Mouse (Mus musculus) adrenal gland, postnatal 10 days (tissue): ENCODE measurements at regions not wholly inside any gene's neighbourhood (a gene's known extent, or its start where the extent isn't known, plus 50 kb on each side); places are given as distances from the start of the nearest gene placed in this dataset.
A peak's percentile ranks its signal among the peaks of the same experiment; 100 is the strongest.
"Not testable (repeated sequence)": the region's sequence is repeated elsewhere in the genome, so short reads cannot be mapped to it uniquely, and the experiment has no call there.

Source experiments
- DNase-seq: peaks from one replicate; pipeline ENCODE4 v3.0.0; 2021; ENCODE audit warnings: mixed read lengths

DNA sequence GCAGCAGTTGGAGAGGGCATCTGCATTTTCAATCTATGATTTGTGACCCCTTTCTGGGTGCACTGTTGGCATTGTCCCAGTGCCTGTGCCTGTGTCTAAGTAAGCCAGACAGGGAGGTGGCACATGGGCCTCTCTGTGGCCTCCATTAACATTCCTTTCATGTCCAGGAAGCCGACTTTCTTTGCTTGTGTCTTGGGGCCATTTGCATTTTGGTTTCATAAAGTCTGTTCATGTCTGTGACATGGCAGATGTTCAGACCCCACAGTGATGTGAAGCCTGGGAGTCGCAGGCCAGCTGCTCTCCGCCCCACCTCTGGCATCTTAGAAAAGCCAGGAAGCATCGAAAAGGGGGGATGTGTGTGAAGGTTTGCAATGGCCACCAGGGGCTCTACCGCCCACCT is 153.1 kb downstream of the Kif26a start:
- DNase-seq: no peak

GRCm38 (mm10) chr12:112299603-112300002 is 153.6 kb downstream of the Kif26a start:
- peak; percentile 13 for DNase-seq

DNA sequence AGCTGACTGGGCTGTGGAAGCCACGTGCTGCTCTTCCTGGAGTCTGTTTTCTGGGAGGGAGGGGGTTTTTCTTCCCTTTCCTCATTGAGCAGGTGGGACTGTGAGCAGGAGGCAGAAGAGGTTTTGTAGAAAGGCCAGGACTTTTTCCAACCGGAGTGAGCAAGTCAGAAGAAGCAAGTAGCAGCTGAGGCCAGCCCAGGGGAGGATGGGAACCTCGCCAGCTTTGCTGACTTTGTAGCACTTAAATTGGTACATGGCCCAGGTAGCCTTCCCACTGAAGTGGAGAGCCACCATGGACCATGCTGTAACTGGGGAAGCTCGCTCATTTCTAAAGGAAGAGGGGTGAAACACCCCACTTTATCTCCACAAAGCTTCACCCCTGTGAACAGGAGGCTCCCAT is 154.1 kb downstream of the Kif26a start:
- DNase-seq: no peak

- DNase-seq: peak; percentile 50
Observed at GRCm38 (mm10) chr12:112301411-112301891, 155.4 kb downstream of the Kif26a start.

- no peak for DNase-seq
Observed at GRCm38 (mm10) chr12:112301929-112302328, 155.9 kb downstream of the Kif26a start.

- no peak for DNase-seq
Observed at GRCm38 (mm10) chr12:112306208-112306607, 160.2 kb downstream of the Kif26a start.

GRCm38 (mm10) chr12:112308016-112308415 is 162.0 kb downstream of the Kif26a start:
- DNase-seq: no peak

GRCm38 (mm10) chr12:112309096-112309495 is 163.1 kb downstream of the Kif26a start:
- not testable (repeated sequence) for DNase-seq

DNA sequence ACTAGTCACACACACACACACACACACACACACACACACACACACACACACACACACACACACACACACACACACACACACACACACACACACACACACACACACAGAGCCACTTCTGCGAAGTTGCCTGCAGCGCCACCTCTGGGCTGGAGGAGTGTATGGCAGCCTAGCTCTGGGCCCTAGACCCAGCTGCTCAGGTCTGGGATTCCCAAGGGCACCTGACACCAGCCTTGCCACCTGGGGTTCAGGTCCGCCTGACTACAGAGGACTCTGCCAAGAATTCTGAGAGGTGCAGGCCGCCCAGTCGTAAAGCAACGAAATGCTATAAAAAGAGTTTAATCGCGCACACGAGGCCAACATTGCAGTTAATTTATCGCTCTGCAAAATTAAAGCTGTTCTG is 163.8 kb downstream of the Kif26a start:
- DNase-seq: peak; percentile 40

DNA sequence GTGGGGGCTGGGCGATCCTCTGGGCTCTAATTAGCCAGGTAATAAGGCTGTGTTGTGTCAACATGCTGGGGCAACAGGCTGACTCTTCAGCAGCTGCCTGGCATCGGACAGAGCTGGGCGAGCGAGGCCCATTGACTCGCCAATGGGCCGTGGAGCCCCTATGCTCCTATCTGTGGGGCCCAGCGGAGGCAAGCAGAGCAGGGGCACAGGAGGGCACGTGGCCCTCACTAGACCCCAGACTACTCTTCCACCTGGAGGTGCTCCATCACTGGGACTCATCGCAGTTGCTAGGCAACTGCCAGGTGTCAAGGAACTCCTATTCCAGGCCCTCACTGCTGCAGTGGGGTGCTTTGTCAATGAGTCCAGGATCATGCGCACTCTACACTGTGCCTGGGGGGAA is 164.7 kb downstream of the Kif26a start:
- no peak for DNase-seq

GRCm38 (mm10) chr12:112314781-112315180 is 168.8 kb downstream of the Kif26a start:
- no peak for DNase-seq

GRCm38 (mm10) chr12:112317191-112317590 is 171.2 kb downstream of the Kif26a start:
- no peak for DNase-seq

DNA sequence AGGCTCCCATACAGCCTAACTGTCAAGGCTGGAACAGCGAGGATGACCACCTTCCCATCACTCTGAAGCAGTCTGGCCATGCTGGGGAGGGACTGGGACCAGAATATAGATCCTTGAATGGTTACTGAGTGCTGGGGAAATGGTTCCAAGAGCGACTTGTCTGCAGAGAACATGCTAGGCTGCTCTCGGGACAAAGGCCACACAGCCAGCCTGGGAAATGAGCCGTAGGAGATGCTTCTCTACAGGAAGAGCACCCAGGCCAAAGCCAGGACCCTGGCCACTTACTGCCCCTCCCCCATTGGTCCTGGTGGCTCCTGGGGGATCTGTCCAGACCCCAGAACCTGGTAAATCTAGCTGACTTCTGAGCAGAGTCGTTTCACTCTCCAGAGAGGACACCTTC is 170.8 kb upstream of the A530016L24Rik start:
- no peak for DNase-seq

DNA sequence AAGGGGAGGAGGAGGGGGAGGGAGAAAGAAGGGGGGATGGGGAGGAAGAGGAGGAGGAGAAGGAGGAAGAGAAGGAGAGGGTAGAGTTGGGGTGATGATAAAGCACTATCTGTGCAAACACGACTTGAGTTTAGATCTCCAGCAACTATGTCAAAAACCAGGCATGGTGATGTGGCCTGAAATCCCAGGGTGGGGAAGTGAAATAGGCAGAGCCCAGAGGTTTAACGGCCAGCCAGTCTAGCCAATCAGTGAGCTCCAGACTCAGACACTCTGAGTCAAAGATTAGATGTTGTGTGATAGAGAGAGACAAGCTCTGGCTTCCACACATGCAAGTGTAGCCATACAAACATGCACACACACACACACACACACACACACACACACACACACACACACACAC is 167.1 kb upstream of the A530016L24Rik start:
- no peak for DNase-seq

DNA sequence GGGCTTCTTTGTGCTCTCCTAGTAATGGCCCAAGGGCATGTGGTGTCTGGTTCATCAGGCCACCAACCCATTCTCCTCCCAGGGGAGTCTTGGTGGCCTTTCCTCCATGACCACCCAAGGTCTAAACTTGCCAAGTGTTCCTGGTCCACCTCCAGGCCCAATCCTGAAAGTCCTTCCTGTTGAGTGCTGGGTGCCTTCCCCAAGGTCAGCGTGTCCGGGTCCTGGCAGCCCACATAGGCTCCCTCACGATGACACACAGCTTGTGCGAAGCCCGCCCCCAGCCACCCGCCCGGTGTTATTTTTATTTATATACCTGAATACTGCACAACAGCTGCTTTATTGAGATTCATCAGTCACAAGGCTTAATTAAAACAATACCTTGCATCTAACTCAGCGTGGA is 161.8 kb upstream of the A530016L24Rik start:
- peak; percentile 41 for DNase-seq

GRCm38 (mm10) chr12:112328809-112329575 is 160.3 kb upstream of the A530016L24Rik start:
- DNase-seq: no peak

GRCm38 (mm10) chr12:112329701-112330301 is 159.4 kb upstream of the A530016L24Rik start:
- DNase-seq: no peak

DNA sequence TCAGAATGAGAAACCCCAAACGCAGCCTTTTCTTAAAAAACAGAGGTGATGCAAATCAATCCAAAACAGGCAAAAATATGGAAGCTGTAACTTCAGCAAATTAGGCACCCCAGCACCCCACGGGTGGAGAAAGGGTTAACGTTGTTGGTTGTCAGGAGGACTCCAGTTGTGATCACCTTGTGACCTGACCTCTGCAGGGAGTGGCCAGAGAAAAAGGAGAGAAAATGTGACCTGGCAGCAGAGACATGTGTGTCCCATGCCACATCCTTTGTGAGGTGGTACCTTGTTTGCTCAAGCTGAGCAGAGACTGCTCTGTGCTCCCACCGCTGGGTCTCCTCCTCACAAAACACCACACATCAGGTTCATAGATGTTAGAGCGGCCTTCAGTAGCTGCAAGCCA is 158.7 kb upstream of the A530016L24Rik start:
- DNase-seq: no peak

GRCm38 (mm10) chr12:112331061-112331460 is 158.2 kb upstream of the A530016L24Rik start:
- DNase-seq: no peak

DNA sequence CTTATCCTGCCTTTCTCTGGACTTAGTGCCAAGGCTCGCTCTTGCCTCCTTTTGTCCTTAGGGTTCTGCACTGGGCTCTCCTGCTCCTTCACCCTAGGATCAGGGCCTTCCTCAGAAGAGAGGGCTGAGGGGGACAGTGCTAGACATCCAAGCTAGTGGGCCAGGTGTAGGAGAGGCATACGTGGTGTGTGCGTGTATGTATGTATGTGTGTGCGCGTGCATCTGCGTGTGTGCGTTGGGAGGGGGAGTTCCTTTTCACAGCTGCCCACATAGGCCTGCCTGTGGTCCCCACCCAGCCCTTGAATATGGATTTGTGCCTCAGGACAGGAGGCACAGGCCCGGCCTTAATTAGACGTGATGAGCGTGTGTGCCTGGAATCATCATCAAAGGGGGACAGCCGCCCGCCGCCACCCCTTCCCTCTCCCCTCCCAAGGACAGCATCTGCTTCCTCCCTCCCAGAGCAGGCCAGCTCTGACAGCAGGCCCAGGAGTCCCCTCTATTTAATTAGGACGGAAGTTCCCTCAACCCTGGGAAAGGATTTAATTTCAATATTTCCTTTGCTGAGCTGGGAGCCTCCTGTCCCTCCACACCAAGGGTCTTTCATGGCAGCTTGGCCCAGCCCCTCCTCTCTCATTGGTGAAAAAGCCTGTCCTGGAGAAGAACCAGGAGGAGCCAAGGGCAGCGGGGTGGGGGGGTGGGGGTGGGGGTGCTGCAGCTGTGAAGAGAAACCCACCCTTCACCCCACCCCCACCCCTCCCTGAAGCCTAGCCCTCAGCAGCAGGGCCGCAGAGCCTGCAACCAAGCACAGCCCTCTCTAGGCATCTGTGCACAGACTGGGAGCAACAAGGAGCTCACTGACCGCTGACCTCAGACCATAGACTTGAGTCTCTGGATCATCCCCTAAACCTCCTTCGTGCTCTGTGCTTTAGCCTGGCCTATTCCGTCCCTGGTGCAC is 155.8 kb upstream of the A530016L24Rik start:
- peak; percentile 43 for DNase-seq

DNA sequence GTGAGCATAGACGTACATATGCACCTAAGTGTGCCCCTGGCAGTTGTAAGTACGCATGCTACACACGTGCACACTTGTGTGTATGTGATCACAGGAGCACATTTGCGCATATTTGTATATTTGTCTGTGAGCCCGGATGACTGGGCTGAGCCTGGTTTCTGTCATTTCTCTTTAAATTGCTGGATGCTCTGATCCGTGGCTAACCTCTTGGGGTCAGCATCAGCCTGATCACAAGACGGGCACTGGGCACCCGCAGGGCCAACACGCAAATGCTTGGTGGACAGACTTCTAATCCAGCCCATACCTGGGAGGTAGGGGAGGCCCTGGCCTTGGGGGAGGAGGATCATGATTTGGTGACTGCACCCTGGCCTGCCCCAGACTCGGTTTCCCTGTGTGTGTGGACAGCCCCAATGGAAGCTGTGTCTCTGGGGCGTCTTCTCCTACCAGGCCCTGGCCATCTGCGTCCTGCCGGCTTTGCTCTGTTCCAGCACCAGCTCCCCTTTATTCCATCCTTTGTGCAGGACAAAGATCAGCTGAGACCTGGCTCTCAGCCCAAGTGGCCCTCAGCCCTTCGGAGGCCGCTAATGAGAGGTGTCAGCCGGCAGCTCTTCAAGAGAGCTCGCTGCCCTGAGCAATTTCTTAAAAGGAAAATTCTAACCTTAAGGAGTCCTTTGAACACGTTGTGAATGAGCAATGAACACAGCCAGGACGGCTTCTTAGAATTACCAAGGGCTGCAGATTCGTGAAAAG is 155.0 kb upstream of the A530016L24Rik start:
- no peak for DNase-seq

- no peak for DNase-seq
Observed at GRCm38 (mm10) chr12:112335641-112336040, 153.6 kb upstream of the A530016L24Rik start.
